Mouse (Mus musculus): ENCODE data around the gene Ltbp1. TPM values are rescaled to one million over a fixed set of nuclear protein-coding genes. Genes with fewer than 3 reads are reported as not detected.

The Ltbp1 gene
- polyA plus RNA-seq, 1 experiment from 2014 or later, result 2.1 TPM

GRCm38 (mm10) chr17:75159066-75159787 is 153.9 kb downstream of the Ltbp1 start:
- 30% methylated on average over 8 of the region's 8 CpGs for WGBS (ENCODE audit: insufficient replicate concordance)
- peak overlapping the region; percentile 63 for H3K27ac ChIP-seq (ENCODE audit: low read length)
- ATAC-seq (ENCODE audit: low read depth), result peak; percentile 89
- no peak overlapping the region for H3K4me3 ChIP-seq (ENCODE audit: low read depth, low read length)
- H3K27me3 ChIP-seq (ENCODE audit: control insufficient read depth, insufficient read depth, low read depth, low read length), result no peaks in the 10 kb centered on the region
- H3K9me3 ChIP-seq (replicated peaks; ENCODE audit: control insufficient read depth, low read length), result no peaks in the 10 kb centered on the region
- H3K4me2 ChIP-seq (ENCODE audit: low read depth, low read length), result peak overlapping the region; percentile 30; the same call in 1 of the 2 replicates
- no peak overlapping the region for H3K9ac ChIP-seq (ENCODE audit: low read depth, low read length)
- peaks cover 11% of the 10 kb centered on the region for H3K4me1 ChIP-seq (ENCODE audit: control insufficient read depth, low read depth, low read length)
- no peaks in the 10 kb centered on the region for H3K36me3 ChIP-seq (ENCODE audit: control insufficient read depth, insufficient read depth)

GRCm38 (mm10) chr17:75161062-75161461 is 155.7 kb downstream of the Ltbp1 start:
- ATAC-seq (ENCODE audit: low read depth), result no peak
- 76% methylated on average over 10 of the region's 10 CpGs for WGBS (ENCODE audit: insufficient replicate concordance)

DNA sequence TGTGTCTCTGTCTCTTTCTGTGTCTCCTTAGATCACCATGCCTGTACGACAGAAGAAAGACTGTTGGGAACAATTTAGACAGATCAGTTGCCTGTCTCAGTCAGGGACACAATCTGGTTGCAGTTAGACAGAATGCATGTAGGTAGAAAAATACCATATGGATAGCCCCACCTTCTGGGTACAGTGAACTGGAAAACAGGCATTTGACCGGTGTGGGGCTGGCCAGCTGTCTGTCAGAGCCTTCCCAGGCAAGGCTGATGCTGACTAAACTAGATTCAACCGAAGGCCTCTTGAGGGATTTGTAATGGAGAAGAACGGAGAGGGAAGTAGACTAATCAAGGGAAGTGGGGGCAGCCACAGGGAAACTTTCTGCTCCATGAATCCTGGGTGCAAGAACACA is 156.6 kb downstream of the Ltbp1 start:
- Histone ChIP-seq H3K27me3 (ENCODE audit: control insufficient read depth, insufficient read depth, low read depth, low read length) (no peaks in the 10 kb centered on the region), H3K4me1 (ENCODE audit: control insufficient read depth, low read depth, low read length) (peaks cover 11% of the 10 kb centered on the region), H3K36me3 (ENCODE audit: control insufficient read depth, insufficient read depth) (no peaks in the 10 kb centered on the region), H3K9ac (ENCODE audit: low read depth, low read length) (no peak overlapping the region), H3K4me2 (ENCODE audit: low read depth, low read length) (no peak overlapping the region), H3K27ac (ENCODE audit: low read length) (no peak overlapping the region), H3K4me3 (ENCODE audit: low read depth, low read length) (no peak overlapping the region), H3K9me3 (replicated peaks; ENCODE audit: control insufficient read depth, low read length) (no peaks in the 10 kb centered on the region)
- WGBS (ENCODE audit: insufficient replicate concordance), result 74% methylated on average over 4 of the region's 4 CpGs
- ATAC-seq (ENCODE audit: low read depth), result no peak

More at GRCm38 (mm10) chr17:75161062-75161461, 155.7 kb downstream of the Ltbp1 start:
- no peak overlapping the region for H3K27ac ChIP-seq (ENCODE audit: low read length)
- no peak overlapping the region for H3K4me2 ChIP-seq (ENCODE audit: low read depth, low read length)
- no peaks in the 10 kb centered on the region for H3K36me3 ChIP-seq (ENCODE audit: control insufficient read depth, insufficient read depth)
- H3K4me3 ChIP-seq (ENCODE audit: low read depth, low read length), result no peak overlapping the region
- no peaks in the 10 kb centered on the region for H3K9me3 ChIP-seq (replicated peaks; ENCODE audit: control insufficient read depth, low read length)
- peaks cover 11% of the 10 kb centered on the region for H3K4me1 ChIP-seq (ENCODE audit: control insufficient read depth, low read depth, low read length)
- H3K9ac ChIP-seq (ENCODE audit: low read depth, low read length), result no peak overlapping the region
- no peaks in the 10 kb centered on the region for H3K27me3 ChIP-seq (ENCODE audit: control insufficient read depth, insufficient read depth, low read depth, low read length)

- Histone ChIP-seq H3K4me3 (ENCODE audit: low read depth, low read length) (no peak overlapping the region), H3K27ac (ENCODE audit: low read length) (no peak overlapping the region), H3K36me3 (ENCODE audit: control insufficient read depth, insufficient read depth) (no peaks in the 10 kb centered on the region), H3K4me1 (ENCODE audit: control insufficient read depth, low read depth, low read length) (peaks cover 3% of the 10 kb centered on the region; the same call in 1 of the 2 replicates), H3K9me3 (replicated peaks; ENCODE audit: control insufficient read depth, low read length) (no peaks in the 10 kb centered on the region), H3K9ac (ENCODE audit: low read depth, low read length) (no peak overlapping the region), H3K27me3 (ENCODE audit: control insufficient read depth, insufficient read depth, low read depth, low read length) (no peaks in the 10 kb centered on the region), H3K4me2 (ENCODE audit: low read depth, low read length) (no peak overlapping the region)
- WGBS (ENCODE audit: insufficient replicate concordance), result 68% methylated on average over 5 of the region's 5 CpGs
- no peak for ATAC-seq (ENCODE audit: low read depth)
Observed at GRCm38 (mm10) chr17:75164566-75164965, 159.2 kb downstream of the Ltbp1 start.

- no peak for ATAC-seq (ENCODE audit: low read depth)
- Histone ChIP-seq H3K36me3 (ENCODE audit: control insufficient read depth, insufficient read depth) (no peaks in the 10 kb centered on the region), H3K4me1 (ENCODE audit: control insufficient read depth, low read depth, low read length) (no peaks in the 10 kb centered on the region), H3K27ac (ENCODE audit: low read length) (no peak overlapping the region), H3K4me3 (ENCODE audit: low read depth, low read length) (no peak overlapping the region), H3K9me3 (replicated peaks; ENCODE audit: control insufficient read depth, low read length) (no peaks in the 10 kb centered on the region), H3K4me2 (ENCODE audit: low read depth, low read length) (no peak overlapping the region), H3K27me3 (ENCODE audit: control insufficient read depth, insufficient read depth, low read depth, low read length) (no peaks in the 10 kb centered on the region), H3K9ac (ENCODE audit: low read depth, low read length) (no peak overlapping the region)
- WGBS (ENCODE audit: insufficient replicate concordance), result 67% methylated on average over 3 of the region's 3 CpGs
Observed at GRCm38 (mm10) chr17:75168572-75169200, 163.3 kb downstream of the Ltbp1 start.

DNA sequence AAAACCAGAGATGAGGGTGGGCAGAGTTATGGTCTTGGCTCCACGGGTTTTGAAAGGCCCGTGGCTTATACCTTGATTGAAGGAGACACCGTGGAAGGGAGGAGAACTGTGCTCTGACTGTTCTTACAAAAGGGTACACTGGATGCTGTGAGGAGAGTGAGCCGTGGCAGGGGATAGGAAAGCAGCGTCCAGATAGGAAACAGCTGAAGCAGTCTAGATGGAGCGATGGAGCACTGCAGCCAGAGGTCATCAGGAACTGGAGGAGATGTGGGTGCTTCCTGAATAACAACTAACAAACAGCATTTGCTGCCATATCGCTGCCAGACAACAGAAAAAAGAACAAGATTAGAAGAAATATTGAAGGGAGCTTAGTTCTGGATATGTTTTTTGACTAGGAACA is 166.3 kb downstream of the Ltbp1 start:
- H3K36me3 ChIP-seq (ENCODE audit: control insufficient read depth, insufficient read depth), result no peaks in the 10 kb centered on the region
- H3K4me1 ChIP-seq (ENCODE audit: control insufficient read depth, low read depth, low read length), result no peaks in the 10 kb centered on the region
- H3K4me3 ChIP-seq (ENCODE audit: low read depth, low read length), result no peak overlapping the region
- no peaks in the 10 kb centered on the region for H3K9me3 ChIP-seq (replicated peaks; ENCODE audit: control insufficient read depth, low read length)
- H3K9ac ChIP-seq (ENCODE audit: low read depth, low read length), result no peak overlapping the region
- WGBS (ENCODE audit: insufficient replicate concordance), result 44% methylated on average over 7 of the region's 7 CpGs
- H3K27me3 ChIP-seq (ENCODE audit: control insufficient read depth, insufficient read depth, low read depth, low read length), result no peaks in the 10 kb centered on the region
- ATAC-seq (ENCODE audit: low read depth), result no peak
- no peak overlapping the region for H3K4me2 ChIP-seq (ENCODE audit: low read depth, low read length)
- H3K27ac ChIP-seq (ENCODE audit: low read length), result no peak overlapping the region

GRCm38 (mm10) chr17:75172685-75173205 is 167.4 kb downstream of the Ltbp1 start:
- Histone ChIP-seq H3K4me2 (ENCODE audit: low read depth, low read length) (no peak overlapping the region), H3K27me3 (ENCODE audit: control insufficient read depth, insufficient read depth, low read depth, low read length) (no peaks in the 10 kb centered on the region), H3K4me3 (ENCODE audit: low read depth, low read length) (no peak overlapping the region), H3K9me3 (replicated peaks; ENCODE audit: control insufficient read depth, low read length) (no peaks in the 10 kb centered on the region), H3K9ac (ENCODE audit: low read depth, low read length) (no peak overlapping the region), H3K27ac (ENCODE audit: low read length) (no peak overlapping the region), H3K4me1 (ENCODE audit: control insufficient read depth, low read depth, low read length) (no peaks in the 10 kb centered on the region), H3K36me3 (ENCODE audit: control insufficient read depth, insufficient read depth) (no peaks in the 10 kb centered on the region)
- no peak for ATAC-seq (ENCODE audit: low read depth)
- 74% methylated on average over 7 of the region's 7 CpGs for WGBS (ENCODE audit: insufficient replicate concordance)

DNA sequence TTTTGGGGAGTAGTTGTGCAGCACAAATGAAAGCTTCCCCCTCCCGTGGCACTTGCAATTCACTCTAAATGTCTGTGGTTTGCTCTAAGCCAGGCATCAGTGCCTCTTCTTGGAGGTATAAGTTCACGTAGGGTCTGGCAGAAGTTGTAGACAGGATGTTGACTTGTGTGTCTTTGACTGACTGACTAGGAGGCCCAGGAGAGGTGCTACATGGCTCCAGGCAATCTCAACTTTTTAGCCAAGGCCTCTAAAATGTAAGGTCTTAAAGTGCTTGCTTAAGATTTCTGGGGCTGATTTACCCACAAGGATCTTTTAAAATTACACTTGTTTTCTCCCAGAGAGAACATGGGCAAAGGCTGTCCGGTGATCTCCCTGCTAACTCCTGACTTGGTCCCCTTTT is 169.1 kb downstream of the Ltbp1 start:
- H3K4me2 ChIP-seq (ENCODE audit: low read depth, low read length), result no peak overlapping the region
- H3K4me3 ChIP-seq (ENCODE audit: low read depth, low read length), result no peak overlapping the region
- H3K4me1 ChIP-seq (ENCODE audit: control insufficient read depth, low read depth, low read length), result no peaks in the 10 kb centered on the region
- no peaks in the 10 kb centered on the region for H3K36me3 ChIP-seq (ENCODE audit: control insufficient read depth, insufficient read depth)
- no peak overlapping the region for H3K27ac ChIP-seq (ENCODE audit: low read length)
- no peaks in the 10 kb centered on the region for H3K9me3 ChIP-seq (replicated peaks; ENCODE audit: control insufficient read depth, low read length)
- H3K9ac ChIP-seq (ENCODE audit: low read depth, low read length), result no peak overlapping the region
- no peak for ATAC-seq (ENCODE audit: low read depth)
- WGBS (ENCODE audit: insufficient replicate concordance), result 57% methylated on average over 3 of the region's 3 CpGs
- no peaks in the 10 kb centered on the region for H3K27me3 ChIP-seq (ENCODE audit: control insufficient read depth, insufficient read depth, low read depth, low read length)

Data from liver, embryonic 16.5 days (tissue).